Comparison of ENCODE assay signal across 20 mouse cellular contexts in the genomic region with DNA sequence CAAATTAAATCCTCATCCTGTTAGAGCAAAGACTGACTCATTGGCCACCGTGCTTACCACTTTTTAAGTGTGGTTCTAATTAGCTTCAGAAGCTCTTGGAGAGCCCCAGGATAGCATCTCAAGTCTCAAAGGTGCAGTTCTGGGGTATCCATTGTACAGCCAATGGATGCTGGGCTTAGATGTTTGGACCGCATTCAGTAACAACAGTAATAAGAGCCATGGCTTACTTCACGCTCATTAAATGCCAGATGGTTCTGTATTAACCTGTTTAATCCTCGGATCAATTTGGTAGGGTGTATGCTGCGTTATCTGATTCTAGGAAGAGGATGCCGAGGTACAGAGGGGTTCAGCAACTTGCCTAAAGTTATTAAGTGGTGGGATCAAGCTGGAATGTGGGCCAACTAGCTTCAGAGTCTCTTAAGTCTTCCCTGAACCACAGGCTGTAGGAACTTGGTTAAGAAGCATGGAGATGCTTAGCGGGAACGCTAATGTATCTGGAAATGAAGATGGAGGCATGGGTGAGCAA.
"Had no signal": no experiment of that assay in that cellular context is flagged by ENCODE, and none has a peak within 500 bp of the region (broad histone marks: within the 10 kb centered on the region; RNA-seq: fewer than 3 reads in every experiment).

No protein-coding gene starts in this region.

- H3K4me3 ChIP-seq: layer of hippocampus, adult 2 months; liver, embryonic 12.5 days; liver, embryonic 15.5 days; lung, embryonic 15.5 days; megakaryocyte, embryonic 14.5 days; midbrain, embryonic 10.5 days; midbrain, embryonic 13.5 days; myocyte had no signal

- H3K27me3 ChIP-seq: liver, embryonic 12.5 days; liver, embryonic 15.5 days; lung, embryonic 15.5 days; megakaryocyte, embryonic 14.5 days; midbrain, embryonic 13.5 days had no signal

- H3K4me1 ChIP-seq: liver, embryonic 12.5 days; liver, embryonic 15.5 days; lung, embryonic 15.5 days; megakaryocyte, embryonic 14.5 days; midbrain, embryonic 10.5 days; midbrain, embryonic 13.5 days had no signal

- ATAC-seq: liver, embryonic 12.5 days; midbrain, embryonic 13.5 days; midbrain, embryonic 16.5 days had no signal

- H3K9me3 ChIP-seq: liver, embryonic 12.5 days; liver, embryonic 15.5 days; lung, embryonic 15.5 days; megakaryocyte, embryonic 14.5 days; midbrain, embryonic 10.5 days; midbrain, embryonic 13.5 days had no signal

- H3K27ac ChIP-seq: kidney, postnatal 0 days; layer of hippocampus, adult 2 months; liver, embryonic 12.5 days; liver, embryonic 15.5 days; lung, embryonic 15.5 days; midbrain, embryonic 10.5 days; midbrain, embryonic 13.5 days had no signal

- H3K4me2 ChIP-seq: liver, embryonic 12.5 days; liver, embryonic 15.5 days; lung, embryonic 15.5 days; midbrain, embryonic 13.5 days had no signal

- H3K9ac ChIP-seq: liver, embryonic 12.5 days; liver, embryonic 15.5 days; lung, embryonic 15.5 days; midbrain, embryonic 13.5 days had no signal

- DNase-seq: kidney, adult 2 months; kidney, postnatal 25 days; layer of hippocampus, adult 9-11 months; liver; lung, adult 18-20 months; lung, postnatal 10 days; lung, postnatal 36 days; thymus, adult 2 months; thymus, postnatal 14 days; thymus, postnatal 4 days had no signal

- H3K36me3 ChIP-seq: liver, embryonic 12.5 days; liver, embryonic 15.5 days; lung, embryonic 15.5 days; midbrain, embryonic 10.5 days; midbrain, embryonic 13.5 days had no signal
